8 mouse cellular contexts compared by ENCODE assay signal in genomic region chr9:105495316-105496174, GRCm38 (mm10). TPM values are rescaled to one million over a fixed set of nuclear protein-coding genes. Genes with fewer than 3 reads are reported as not detected.
A peak's percentile ranks its signal among the peaks of the same experiment; 100 is the strongest.
DNase-seq lines count a peak whose midpoint lies in the region; ATAC-seq and TF ChIP-seq lines count a peak whose summit lies in the region.

No protein-coding gene starts in this region.

- H3K4me2 ChIP-seq in forebrain, embryonic 16.5 days (ENCODE audit: low read length), result peak overlapping the region; percentile 97
- H3K4me2 ChIP-seq in hindbrain, postnatal 0 days (ENCODE audit: low read depth, low read length), result peak overlapping the region; percentile 99

- TF ChIP-seq POLR2A in cerebellum, adult 2 months (IDR thresholded peaks at IDR 0.05; ENCODE audit: borderline replicate concordance, insufficient read depth, low read length), result no peak

- WGBS in cerebellum, adult 2 months, result under 1% methylated on average over 39 of the region's 39 CpGs
- WGBS in forebrain, embryonic 16.5 days, result under 1% methylated on average over 39 of the region's 39 CpGs
- WGBS in hindbrain, postnatal 0 days, result 1% methylated on average over 39 of the region's 39 CpGs

- peak; percentile 67; the same call in 1 of the 2 replicates for TF ChIP-seq CTCF in cerebellum, adult 2 months (IDR thresholded peaks at IDR 0.05; ENCODE audit: borderline replicate concordance, insufficient read depth, low read depth, low read length)
- TF ChIP-seq CTCF in hindbrain, postnatal 0 days (IDR thresholded peaks at IDR 0.05; ENCODE audit: low read depth), result peak; percentile 88

- peak overlapping the region; percentile 77 for H3K4me3 ChIP-seq in cerebellum, adult 2 months (replicated peaks; ENCODE audit: insufficient read depth, low read depth, low read length)
- peak overlapping the region; percentile 70 for H3K4me3 ChIP-seq in forebrain, embryonic 16.5 days (replicated peaks; ENCODE audit: low read length)
- H3K4me3 ChIP-seq in hindbrain, postnatal 0 days (ENCODE audit: low read length), result peak overlapping the region; percentile 95
- H3K4me3 ChIP-seq in megakaryocyte, embryonic 14.5 days (replicated peaks), result peak overlapping the region; percentile 95

- peak; percentile 65 for ATAC-seq in forebrain, embryonic 16.5 days
- ATAC-seq in hindbrain, postnatal 0 days, result peak; percentile 58

- no peaks in the 10 kb centered on the region for H3K36me3 ChIP-seq in forebrain, embryonic 16.5 days (ENCODE audit: control insufficient read depth, insufficient read depth)
- H3K36me3 ChIP-seq in hindbrain, postnatal 0 days (ENCODE audit: insufficient read depth, low read length), result no peaks in the 10 kb centered on the region
- peaks cover 26% of the 10 kb centered on the region for H3K36me3 ChIP-seq in megakaryocyte, embryonic 14.5 days (replicated peaks; ENCODE audit: low read length)

- peak overlapping the region; percentile 82 for H3K9ac ChIP-seq in forebrain, embryonic 16.5 days (replicated peaks; ENCODE audit: low read depth, low read length)
- H3K9ac ChIP-seq in hindbrain, postnatal 0 days (replicated peaks; ENCODE audit: low read length), result peak overlapping the region; percentile 81

- no peaks in the 10 kb centered on the region for H3K27me3 ChIP-seq in cerebellum, adult 2 months (ENCODE audit: control insufficient read depth, insufficient read depth, low read length)
- no peaks in the 10 kb centered on the region for H3K27me3 ChIP-seq in forebrain, embryonic 16.5 days (replicated peaks; ENCODE audit: control insufficient read depth, insufficient read depth, low read length)
- no peaks in the 10 kb centered on the region for H3K27me3 ChIP-seq in hindbrain, postnatal 0 days (ENCODE audit: insufficient read depth, low read length)
- no peaks in the 10 kb centered on the region for H3K27me3 ChIP-seq in megakaryocyte, embryonic 14.5 days (replicated peaks)

- H3K4me1 ChIP-seq in cerebellum, adult 2 months (ENCODE audit: control insufficient read depth, insufficient read depth, low read length), result 0 out of 2 replicates have a peak, but pooled peaks cover 3% of the 10 kb centered on the region
- peaks cover 13% of the 10 kb centered on the region for H3K4me1 ChIP-seq in forebrain, embryonic 16.5 days (replicated peaks; ENCODE audit: control insufficient read depth, insufficient read depth, low read length)
- peaks cover 12% of the 10 kb centered on the region for H3K4me1 ChIP-seq in hindbrain, postnatal 0 days (ENCODE audit: insufficient read depth, low read length)
- peaks cover 57% of the 10 kb centered on the region for H3K4me1 ChIP-seq in megakaryocyte, embryonic 14.5 days

- H3K9me3 ChIP-seq in forebrain, embryonic 16.5 days (ENCODE audit: control insufficient read depth, low read length), result no peaks in the 10 kb centered on the region
- H3K9me3 ChIP-seq in hindbrain, postnatal 0 days (ENCODE audit: low read length), result no peaks in the 10 kb centered on the region
- H3K9me3 ChIP-seq in megakaryocyte, embryonic 14.5 days, result no peaks in the 10 kb centered on the region

- H3K27ac ChIP-seq in cerebellum, adult 2 months (ENCODE audit: insufficient read depth, low read length), result peak overlapping the region; percentile 50
- peak overlapping the region; percentile 94 for H3K27ac ChIP-seq in forebrain, embryonic 16.5 days (ENCODE audit: low read length)
- peak overlapping the region; percentile 93 for H3K27ac ChIP-seq in hindbrain, postnatal 0 days

- DNase-seq in ovary, postnatal 10 days (ENCODE audit: low spot score), result peak; percentile 5
- no peak for DNase-seq in ovary, adult 18-20 months (ENCODE audit: low spot score)
- DNase-seq in cerebellum, adult 2 months, result peak; percentile 48 to 81
- DNase-seq in hindbrain, postnatal 0 days (ENCODE audit: low spot score), result peak; percentile 91
- peak; percentile 34 to 65 for DNase-seq in left cerebral cortex, adult 8-10 months (ENCODE audit: low spot score in 2 of 2)
- DNase-seq in right cerebral cortex, postnatal 25 days, result peak; percentile 55

RNA-seq across cellular contexts. Expression of gene Atp2c1, which starts 31.6 kb away (rescaled TPM):
- polyA plus RNA-seq in cerebellum, adult 2 months (2012; rRNA removed), result 108 and 110 TPM in 2 replicates
- 90.1 and 96.2 TPM in 2 replicates for polyA plus RNA-seq in forebrain, embryonic 16.5 days (2015; fragmentation: Nextera tagmentation; extraction: Ambion mirVana)
- total RNA-seq in hindbrain, postnatal 0 days (2014; rRNA removed), result 120 and 157 TPM in 2 replicates
- 66.0 and 68.5 TPM in 2 replicates for polyA plus RNA-seq in hindbrain, postnatal 0 days (2015; fragmentation: Nextera tagmentation; extraction: Ambion mirVana)
- total RNA-seq in left cerebral cortex, adult 8-10 months (2022), result 100 to 1,000 TPM; 180 to 197 (median 186) TPM
- 4.5 TPM in 1 of 2 replicates, not detected in the other for polyA plus RNA-seq in megakaryocyte, embryonic 14.5 days (2012; ENCODE audit: insufficient read depth, low replicate concordance)

Comparison
In these comparisons a context has a peak if more than half of its experiments do, and no peak if none do; other contexts are left out.
1. RNA of gene Atp2c1, which starts 31.6 kb away (polyA plus RNA-seq): 108 to 110 TPM in cerebellum, adult 2 months, 90.1 to 96.2 TPM in forebrain, embryonic 16.5 days and 66.0 to 68.5 TPM in hindbrain, postnatal 0 days; 4.5 TPM in megakaryocyte, embryonic 14.5 days; every median in the first group is over 10 times any median in the second.
2. Peak in every context shown above with its lines, with median percentiles within 50 percentile points of each other: H3K27ac ChIP-seq and H3K4me3 ChIP-seq.